In the genomic region with DNA sequence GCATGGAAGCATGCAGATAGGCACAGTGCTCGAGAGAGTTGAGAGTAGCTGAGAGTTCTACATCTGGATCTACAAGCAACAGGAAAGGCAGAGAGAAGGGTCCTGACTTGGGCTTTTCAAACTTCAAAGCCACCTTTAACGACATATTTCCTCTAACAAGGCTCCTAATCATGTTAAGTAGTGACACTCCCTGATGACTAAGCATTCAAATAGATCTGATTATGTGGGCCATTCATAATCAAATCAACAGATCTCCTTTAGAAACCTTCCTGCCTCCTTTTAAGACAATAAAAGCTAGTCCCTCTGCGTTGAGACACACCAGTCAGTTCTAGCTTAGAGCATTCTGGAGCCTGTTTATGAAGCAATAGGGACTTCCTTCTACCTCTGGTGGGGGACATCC, we compare ENCODE assay signal across 33 mouse cellular contexts. TPM values are rescaled to one million over a fixed set of nuclear protein-coding genes. Genes with fewer than 3 reads are reported as not detected.
DNase-seq lines count a peak whose midpoint lies in the region; ATAC-seq and TF ChIP-seq lines count a peak whose summit lies in the region.
"Had no signal": no experiment of that assay in that cellular context is flagged by ENCODE, and none has a peak within 500 bp of the region (broad histone marks: within the 10 kb centered on the region; RNA-seq: fewer than 3 reads in every experiment).

No protein-coding gene starts in this region.

- no peak overlapping the region for H3K27ac ChIP-seq in ES-E14 (ENCODE audit: insufficient read depth, low read depth, low read length, poor library complexity, severe bottlenecking)
- H3K27ac ChIP-seq: embryonic facial prominence, embryonic 10.5 days; embryonic facial prominence, embryonic 15.5 days; hindbrain, embryonic 14.5 days; limb, embryonic 10.5 days; limb, embryonic 15.5 days; liver, embryonic 13.5 days; midbrain, embryonic 13.5 days; neural tube, embryonic 15.5 days; stomach, postnatal 0 days had no signal

- in situ Hi-C loops in ES-E14 (cut with MboI; ENCODE audit: low sequenced_read_pairs in 2 of 2, unreplicated experiment in 2 of 2): no loop called here

- peaks cover 0 to 3% of the 10 kb centered on the region in 2 experiments; a peak in 1 of 4 replicates for H3K4me1 ChIP-seq in ES-E14 (ENCODE audit: control insufficient read depth in 2 of 2, insufficient read depth in 2 of 2, low read length in 2 of 2, poor library complexity in 1 of 2)
- H3K4me1 ChIP-seq: embryonic facial prominence, embryonic 10.5 days; embryonic facial prominence, embryonic 15.5 days; limb, embryonic 10.5 days; limb, embryonic 15.5 days; midbrain, embryonic 13.5 days; neural tube, embryonic 15.5 days had no signal

- H3K4me3 ChIP-seq in ES-E14 (ENCODE audit: insufficient read depth in 1 of 2, low read depth in 1 of 2, low read length in 2 of 2, poor library complexity in 1 of 2, severe bottlenecking in 1 of 2): no peak overlapping the region
- H3K4me3 ChIP-seq: embryonic facial prominence, embryonic 10.5 days; embryonic facial prominence, embryonic 15.5 days; limb, embryonic 10.5 days; limb, embryonic 15.5 days; liver, embryonic 13.5 days; midbrain, embryonic 13.5 days; neural tube, embryonic 15.5 days had no signal

- ATAC-seq in erythroblast, adult 5-6 weeks (replicated peaks; ENCODE audit: low FRiP score, poor library complexity, severe bottlenecking): no peak
- ATAC-seq: forebrain, embryonic 14.5 days; inflammation-experienced regulatory T-cells, adult 6 months; lung, postnatal 0 days; midbrain, embryonic 13.5 days had no signal

- intact Hi-C loops in left cerebral cortex, postnatal 4 days (cut with DNase I): no loop called here

- DNase-seq in CD4-positive helper T cell, adult 2 months (ENCODE audit: low read depth, low spot score): peak; percentile 41
- DNase-seq in ES-E14 (ENCODE audit: low read depth, low spot score) (peak; percentile 55), WW6 (ENCODE audit: low read depth, low spot score) (peak; percentile 26)
- DNase-seq in naive thymus-derived CD4-positive, alpha-beta T cell, adult 2 months (ENCODE audit: low read depth): peak; percentile 26
- DNase-seq in left cerebral cortex, postnatal 4 days: no peak
- no peak for DNase-seq in gastrocnemius, postnatal 4 days (ENCODE audit: low spot score in 2 of 2)
- DNase-seq: adrenal gland, adult 2 months; adrenal gland, postnatal 36 days; cerebellum, adult 2 months; cerebellum, postnatal 14 days; gastrocnemius, postnatal 14 days; heart, adult 18-20 months; heart, postnatal 4 days; kidney, adult 18-20 months; layer of hippocampus, postnatal 36 days; liver, embryonic 13.5 days; lung, adult 18-20 months; lung, postnatal 4 days; spleen, adult 18-20 months; thymus, adult 18-20 months; thymus, postnatal 25 days had no signal

- no peaks in the 10 kb centered on the region for H3K36me3 ChIP-seq in ES-E14 (ENCODE audit: control insufficient read depth, insufficient read depth, low read length, poor library complexity, severe bottlenecking)
- H3K36me3 ChIP-seq: embryonic facial prominence, embryonic 10.5 days; embryonic facial prominence, embryonic 15.5 days; limb, embryonic 10.5 days; limb, embryonic 15.5 days; liver, embryonic 13.5 days; midbrain, embryonic 13.5 days; neural tube, embryonic 15.5 days had no signal

- H3K9me3 ChIP-seq in ES-E14 (ENCODE audit: control insufficient read depth, insufficient read depth, low read depth, low read length): no peaks in the 10 kb centered on the region
- H3K9me3 ChIP-seq: embryonic facial prominence, embryonic 10.5 days; embryonic facial prominence, embryonic 15.5 days; limb, embryonic 10.5 days; limb, embryonic 15.5 days; liver, embryonic 13.5 days; midbrain, embryonic 13.5 days; neural tube, embryonic 15.5 days had no signal

- H3K9ac ChIP-seq in ES-E14 (ENCODE audit: insufficient read depth, low read depth, low read length, poor library complexity, severe bottlenecking): no peak overlapping the region
- H3K9ac ChIP-seq: embryonic facial prominence, embryonic 15.5 days; hindbrain, embryonic 14.5 days; limb, embryonic 15.5 days; liver, embryonic 13.5 days; midbrain, embryonic 13.5 days; neural tube, embryonic 15.5 days had no signal

TF ChIP-seq in ES-E14, 5 proteins besides CTCF, POLR2A, EP300 and RAD21:
- no peak for TF ChIP-seq ZNF384 (IDR thresholded peaks at IDR 0.05; ENCODE audit: low read depth, low read length)
- 0 out of 2 replicates have a peak, but pooled peaks have one; percentile 29 for TF ChIP-seq CHD2 (IDR thresholded peaks at IDR 0.05; ENCODE audit: low read depth, low read length)
- no peak for TF ChIP-seq HCFC1 (IDR thresholded peaks at IDR 0.05; ENCODE audit: borderline replicate concordance, insufficient read depth, low read length)
- no peak for TF ChIP-seq MAFK (IDR thresholded peaks at IDR 0.05; ENCODE audit: insufficient read depth, low read depth, low read length)

RNA-seq across cellular contexts. Expression of a gene that starts 16.2 kb away (rescaled TPM):
- not detected in 2 replicates for total RNA-seq in ES-E14 (2012; rRNA removed)
- 25.3 and 32.5 TPM in 2 replicates for total RNA-seq in erythroblast, adult 5-6 weeks (2015; ENCODE audit: low replicate concordance)
- 17.0 and 41.4 TPM in 2 replicates for total RNA-seq in erythroblast, adult 5-6 weeks (2017; ENCODE audit: low replicate concordance)
- 1 to 10 TPM; 2.1 to 2.6 TPM for total RNA-seq in left cerebral cortex, postnatal 4 days (2021)
- 1 to 10 TPM; 1.0 to 1.1 TPM for total RNA-seq in gastrocnemius, postnatal 4 days (2021)

Comparison
In these comparisons a context has a peak if more than half of its experiments do, and no peak if none do; other contexts are left out.
1. DNase-seq: peak in CD4-positive helper T cell, adult 2 months (single experiment), ES-E14 (single experiment), WW6 (single experiment) and naive thymus-derived CD4-positive, alpha-beta T cell, adult 2 months (single experiment); none in left cerebral cortex, postnatal 4 days (single experiment) and gastrocnemius, postnatal 4 days (0 of 2).
2. RNA of a gene that starts 16.2 kb away (total RNA-seq): 17.0 to 41.4 TPM in erythroblast, adult 5-6 weeks; 2.1 to 2.6 TPM in left cerebral cortex, postnatal 4 days, 1.0 to 1.1 TPM in gastrocnemius, postnatal 4 days and not detected in ES-E14; every median in the first group is over 4 times any median in the second.